Mouse (Mus musculus): ENCODE measurements around the gene Smok2a.
"Not testable (repeated sequence)": the region's sequence is repeated elsewhere in the genome, so short reads cannot be mapped to it uniquely, and the experiment has no call there.

Smok2a gene

GRCm38 (mm10) chr17:13220888-13221287 lies at the start of gene Smok2a:
Gene Smok2a (plus strand): TSS chr17:13221188.
- no peak for TF ChIP-seq POU5F1 (IDR thresholded peaks at IDR 0.05; ENCODE audit: borderline replicate concordance, low read length)
- TF ChIP-seq NANOG (IDR thresholded peaks at IDR 0.05; ENCODE audit: borderline replicate concordance, low read length): no peak
- TF ChIP-seq CTCF (conservative IDR thresholded peaks at IDR 0.05; ENCODE audit: low read length): no peak
- peaks cover 14% of the 10 kb centered on the region for H3K9me3 ChIP-seq (ENCODE audit: low read length)

GRCm38 (mm10) chr17:13173578-13173977 lies 47.4 kb upstream of the Smok2a start:
- H3K27me3 ChIP-seq (ENCODE audit: insufficient read depth, low read length); H3K4me1 ChIP-seq (replicated peaks; ENCODE audit: low read depth, low read length); H3K36me3 ChIP-seq (ENCODE audit: insufficient read depth, low read length); H3K4me3 ChIP-seq (replicated peaks; ENCODE audit: low read length); H3K9me3 ChIP-seq (ENCODE audit: low read length): not testable (repeated sequence)

More at GRCm38 (mm10) chr17:13220888-13221287, at the start of gene Smok2a:
- Histone ChIP-seq H3K36me3 (ENCODE audit: insufficient read depth, low read length) (no peaks in the 10 kb centered on the region), H3K4me1 (replicated peaks; ENCODE audit: low read depth, low read length) (no peaks in the 10 kb centered on the region), H3K4me3 (replicated peaks; ENCODE audit: low read length) (no peak within 1 kb of the TSS), H3K27me3 (ENCODE audit: insufficient read depth, low read length) (no peaks in the 10 kb centered on the region)

GRCm38 (mm10) chr17:13174029-13174428 lies 47.0 kb upstream of the Smok2a start:
- not testable (repeated sequence) for H3K4me1 ChIP-seq (replicated peaks; ENCODE audit: low read depth, low read length); H3K27me3 ChIP-seq (ENCODE audit: insufficient read depth, low read length); H3K36me3 ChIP-seq (ENCODE audit: insufficient read depth, low read length); H3K4me3 ChIP-seq (replicated peaks; ENCODE audit: low read length); H3K9me3 ChIP-seq (ENCODE audit: low read length)

GRCm38 (mm10) chr17:13175609-13176008 lies 45.4 kb upstream of the Smok2a start:
- not testable (repeated sequence) for H3K9me3 ChIP-seq (ENCODE audit: low read length); H3K4me3 ChIP-seq (replicated peaks; ENCODE audit: low read length); H3K4me1 ChIP-seq (replicated peaks; ENCODE audit: low read depth, low read length); H3K36me3 ChIP-seq (ENCODE audit: insufficient read depth, low read length); H3K27me3 ChIP-seq (ENCODE audit: insufficient read depth, low read length)

GRCm38 (mm10) chr17:13177796-13178195 lies 43.2 kb upstream of the Smok2a start:
- H3K9me3 ChIP-seq (ENCODE audit: low read length); H3K4me3 ChIP-seq (replicated peaks; ENCODE audit: low read length); H3K36me3 ChIP-seq (ENCODE audit: insufficient read depth, low read length); H3K27me3 ChIP-seq (ENCODE audit: insufficient read depth, low read length); H3K4me1 ChIP-seq (replicated peaks; ENCODE audit: low read depth, low read length): not testable (repeated sequence)

- H3K9me3 ChIP-seq (ENCODE audit: low read length); H3K36me3 ChIP-seq (ENCODE audit: insufficient read depth, low read length): not testable (repeated sequence)
Observed at GRCm38 (mm10) chr17:13179021-13179420, 42.0 kb upstream of the Smok2a start.

GRCm38 (mm10) chr17:13180491-13180890 lies 40.5 kb upstream of the Smok2a start:
- H3K27me3 ChIP-seq (ENCODE audit: insufficient read depth, low read length); H3K4me3 ChIP-seq (replicated peaks; ENCODE audit: low read length); H3K4me1 ChIP-seq (replicated peaks; ENCODE audit: low read depth, low read length); H3K9me3 ChIP-seq (ENCODE audit: low read length); H3K36me3 ChIP-seq (ENCODE audit: insufficient read depth, low read length): not testable (repeated sequence)

More at GRCm38 (mm10) chr17:13179021-13179420, 42.0 kb upstream of the Smok2a start:
- H3K4me1 ChIP-seq (replicated peaks; ENCODE audit: low read depth, low read length); H3K4me3 ChIP-seq (replicated peaks; ENCODE audit: low read length); H3K27me3 ChIP-seq (ENCODE audit: insufficient read depth, low read length): not testable (repeated sequence)

GRCm38 (mm10) chr17:13182712-13183111 lies 38.3 kb upstream of the Smok2a start:
- H3K27me3 ChIP-seq (ENCODE audit: insufficient read depth, low read length); H3K4me3 ChIP-seq (replicated peaks; ENCODE audit: low read length); H3K9me3 ChIP-seq (ENCODE audit: low read length); H3K4me1 ChIP-seq (replicated peaks; ENCODE audit: low read depth, low read length); H3K36me3 ChIP-seq (ENCODE audit: insufficient read depth, low read length): not testable (repeated sequence)

GRCm38 (mm10) chr17:13184514-13184913 lies 36.5 kb upstream of the Smok2a start:
- not testable (repeated sequence) for H3K4me1 ChIP-seq (replicated peaks; ENCODE audit: low read depth, low read length); H3K36me3 ChIP-seq (ENCODE audit: insufficient read depth, low read length); H3K9me3 ChIP-seq (ENCODE audit: low read length); H3K4me3 ChIP-seq (replicated peaks; ENCODE audit: low read length); H3K27me3 ChIP-seq (ENCODE audit: insufficient read depth, low read length)

GRCm38 (mm10) chr17:13186541-13186940 lies 34.4 kb upstream of the Smok2a start:
- H3K36me3 ChIP-seq (ENCODE audit: insufficient read depth, low read length): not testable (repeated sequence)

GRCm38 (mm10) chr17:13187621-13188020 lies 33.4 kb upstream of the Smok2a start:
- H3K9me3 ChIP-seq (ENCODE audit: low read length); H3K27me3 ChIP-seq (ENCODE audit: insufficient read depth, low read length); H3K36me3 ChIP-seq (ENCODE audit: insufficient read depth, low read length); H3K4me3 ChIP-seq (replicated peaks; ENCODE audit: low read length); H3K4me1 ChIP-seq (replicated peaks; ENCODE audit: low read depth, low read length): not testable (repeated sequence)

More at GRCm38 (mm10) chr17:13186541-13186940, 34.4 kb upstream of the Smok2a start:
- H3K4me1 ChIP-seq (replicated peaks; ENCODE audit: low read depth, low read length); H3K4me3 ChIP-seq (replicated peaks; ENCODE audit: low read length); H3K27me3 ChIP-seq (ENCODE audit: insufficient read depth, low read length); H3K9me3 ChIP-seq (ENCODE audit: low read length): not testable (repeated sequence)

- not testable (repeated sequence) for H3K36me3 ChIP-seq (ENCODE audit: insufficient read depth, low read length)
Observed at GRCm38 (mm10) chr17:13188846-13189245, 32.1 kb upstream of the Smok2a start.

GRCm38 (mm10) chr17:13190836-13191583 lies 30.0 kb upstream of the Smok2a start:
- H3K27me3 ChIP-seq (ENCODE audit: insufficient read depth, low read length); H3K9me3 ChIP-seq (ENCODE audit: low read length); H3K36me3 ChIP-seq (ENCODE audit: insufficient read depth, low read length); H3K4me1 ChIP-seq (replicated peaks; ENCODE audit: low read depth, low read length); H3K4me3 ChIP-seq (replicated peaks; ENCODE audit: low read length): not testable (repeated sequence)

More at GRCm38 (mm10) chr17:13188846-13189245, 32.1 kb upstream of the Smok2a start:
- H3K4me1 ChIP-seq (replicated peaks; ENCODE audit: low read depth, low read length); H3K9me3 ChIP-seq (ENCODE audit: low read length); H3K4me3 ChIP-seq (replicated peaks; ENCODE audit: low read length); H3K27me3 ChIP-seq (ENCODE audit: insufficient read depth, low read length): not testable (repeated sequence)

GRCm38 (mm10) chr17:13196486-13196885 lies 24.5 kb upstream of the Smok2a start:
- H3K9me3 ChIP-seq (ENCODE audit: low read length); H3K4me1 ChIP-seq (replicated peaks; ENCODE audit: low read depth, low read length); H3K27me3 ChIP-seq (ENCODE audit: insufficient read depth, low read length); H3K36me3 ChIP-seq (ENCODE audit: insufficient read depth, low read length); H3K4me3 ChIP-seq (replicated peaks; ENCODE audit: low read length): not testable (repeated sequence)

All from E14TG2a.4 (cell line).